Mouse (Mus musculus) adrenal gland (tissue): ENCODE measurements at regions not wholly inside any gene's neighbourhood (a gene's known extent, or its start where the extent isn't known, plus 50 kb on each side); places are given as distances from the start of the nearest gene placed in this dataset.

ENCODE experiments used
- intact Hi-C: fragments of 180-260 bp; cut with DNase I; formaldehyde crosslinking; loops from one replicate; pipeline ENCODE4 v1.15.1; 2025

GRCm38 (mm10) chr2:148279200-148279599 is 115.9 kb upstream of the Sstr4 start:
- intact Hi-C loops = no loop called here

- intact Hi-C loops = no loop called here
These were observed 104.8 kb upstream of the Sstr4 start for GRCm38 (mm10) chr2:148290326-148290725.

GRCm38 (mm10) chr2:148292442-148292841 is 102.7 kb upstream of the Sstr4 start:
- intact Hi-C loops = no loop called here

GRCm38 (mm10) chr2:148292895-148293294 is 102.2 kb upstream of the Sstr4 start:
- intact Hi-C loops = no loop called here

- intact Hi-C loops = no loop called here
These were observed 94.3 kb upstream of the Sstr4 start for GRCm38 (mm10) chr2:148300879-148301278.

- intact Hi-C loops = no loop called here
These were observed 82.9 kb upstream of the Sstr4 start for GRCm38 (mm10) chr2:148312255-148312654.

- intact Hi-C loops = no loop called here
These were observed 74.2 kb upstream of the Sstr4 start for GRCm38 (mm10) chr2:148320896-148321295.

GRCm38 (mm10) chr2:148325362-148325761 is 69.8 kb upstream of the Sstr4 start:
- intact Hi-C loops = no loop called here

GRCm38 (mm10) chr2:148325854-148326387 is 69.2 kb upstream of the Sstr4 start:
- intact Hi-C loops = no loop called here

- intact Hi-C loops = no loop called here
These were observed 68.7 kb upstream of the Sstr4 start for GRCm38 (mm10) chr2:148326414-148326813.

- intact Hi-C loops = no loop called here
These were observed 67.6 kb upstream of the Sstr4 start for GRCm38 (mm10) chr2:148327552-148327951.

GRCm38 (mm10) chr2:148330368-148330767 is 64.8 kb upstream of the Sstr4 start:
- intact Hi-C loops = no loop called here

GRCm38 (mm10) chr2:148334555-148334954 is 60.6 kb upstream of the Sstr4 start:
- intact Hi-C loops = no loop called here

GRCm38 (mm10) chr2:148336626-148337025 is 58.5 kb upstream of the Sstr4 start:
- intact Hi-C loops = no loop called here

GRCm38 (mm10) chr2:148338308-148338768 is 56.8 kb upstream of the Sstr4 start:
- intact Hi-C loops = no loop called here

GRCm38 (mm10) chr2:148338894-148339293 is 56.2 kb upstream of the Sstr4 start:
- intact Hi-C loops = no loop called here

GRCm38 (mm10) chr2:148344193-148344592 is 51.0 kb upstream of the Sstr4 start:
- intact Hi-C loops = no loop called here
